Mouse (Mus musculus) B cell, adult 2 months (primary cell): ENCODE measurements around the gene Cyp2c37.
"Not testable (repeated sequence)": the region's sequence is repeated elsewhere in the genome, so short reads cannot be mapped to it uniquely, and the experiment has no call there.

Source experiments
- DNase-seq, 2 experiments: peaks; one replicate each; pipeline ENCODE4 v3.0.0; 2022

Cyp2c37 gene

DNA sequence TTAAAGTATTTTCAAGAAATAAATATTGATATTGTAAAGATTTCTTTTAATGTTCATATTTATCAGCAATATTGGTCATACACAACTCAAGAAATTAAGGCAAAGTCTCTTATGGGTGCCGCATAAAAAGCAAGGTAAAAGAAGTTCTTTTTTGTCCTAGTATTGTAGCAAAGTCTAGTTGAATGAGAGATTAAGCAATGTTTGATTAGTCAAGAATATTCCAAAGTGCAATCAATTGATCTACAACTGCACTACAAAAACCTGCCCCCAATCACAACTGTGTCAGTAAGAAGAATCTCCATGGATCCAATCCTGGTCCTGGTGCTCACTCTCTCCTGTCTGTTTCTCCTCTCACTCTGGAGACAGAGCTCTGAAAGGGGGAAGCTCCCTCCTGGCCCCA lies at the start of gene Cyp2c37:
Cyp2c37 (plus strand) TSS at position 285 of the 400 bp plus-strand sequence.
- DNase-seq, result not testable (repeated sequence)

DNA sequence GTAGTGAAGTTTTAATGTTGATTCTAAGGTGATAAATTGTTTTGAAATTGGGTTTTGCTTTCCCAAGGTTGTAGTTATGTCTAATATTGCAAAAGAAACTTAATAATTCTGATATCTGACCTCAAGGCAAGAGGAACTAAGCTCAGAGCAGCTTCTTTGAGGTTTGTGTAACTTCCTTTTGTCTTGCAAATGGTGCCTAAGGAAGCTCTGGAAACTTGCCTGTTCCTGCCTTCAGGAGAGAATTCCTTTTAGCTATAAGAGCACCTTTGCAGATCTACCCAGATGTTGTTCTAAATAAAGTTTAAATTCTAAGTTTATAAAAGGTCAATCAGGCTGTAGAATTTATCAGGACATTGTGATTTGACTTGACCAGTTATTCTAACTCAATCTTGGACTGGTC lies 31.4 kb upstream of the Cyp2c37 start:
- DNase-seq, result not testable (repeated sequence)

DNA sequence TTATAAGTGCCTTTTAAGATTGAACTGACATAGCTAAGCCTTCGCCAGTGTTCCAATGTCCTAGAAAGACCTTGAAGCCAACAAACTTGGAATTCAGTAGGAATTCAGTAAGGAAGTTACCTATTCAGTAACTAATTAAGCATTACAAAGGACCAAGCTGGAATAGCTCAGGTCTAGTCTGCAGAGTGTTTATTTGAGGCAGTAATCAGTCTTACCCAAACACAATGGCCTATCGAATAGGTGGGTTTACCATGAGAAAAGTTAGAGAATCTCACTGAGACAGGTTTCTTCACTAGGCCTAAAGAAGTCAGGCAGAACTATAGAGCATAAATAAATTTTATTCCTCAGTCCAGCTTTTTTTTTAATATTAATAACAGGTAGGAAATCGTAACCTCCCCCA lies 21.1 kb upstream of the Cyp2c37 start:
- DNase-seq, result not testable (repeated sequence)

DNA sequence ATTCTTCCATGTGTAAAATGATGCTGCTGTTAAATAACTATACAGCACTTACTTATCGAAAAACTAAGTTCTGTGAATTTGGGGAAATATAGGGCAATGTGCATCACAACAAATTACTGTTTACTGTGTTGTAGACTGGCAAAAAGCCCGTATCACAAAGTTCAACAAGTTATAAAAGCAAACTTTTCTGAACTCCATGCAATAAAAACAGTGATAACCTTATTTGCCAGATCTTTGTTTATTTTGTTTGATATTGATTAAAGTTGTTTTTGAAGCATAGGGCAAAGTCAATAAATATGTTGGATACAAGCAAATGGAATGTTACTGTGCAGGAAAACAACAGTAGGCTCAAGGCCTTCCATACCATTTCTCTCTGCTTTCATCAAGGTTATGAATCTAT lies 2.8 kb upstream of the Cyp2c37 start:
- no peak for DNase-seq
